Mouse (Mus musculus): ENCODE measurements around the gene Mepe. TPM values are rescaled to one million over a fixed set of nuclear protein-coding genes. Genes with fewer than 3 reads are reported as not detected.

Mepe gene
- total and polyA plus RNA-seq, 2 experiments from 2014 or later: not detected

- no peak overlapping the region for H3K27ac ChIP-seq (ENCODE audit: low read depth, low read length)
- WGBS: 77% methylated on average over 6 of the region's 6 CpGs
- DNase-seq (ENCODE audit: low spot score) (no peak), ATAC-seq (ENCODE audit: low FRiP score) (peak; percentile 34; the same call in 1 of the 2 replicates)
- H3K4me1 ChIP-seq (ENCODE audit: insufficient read depth, low read length): no peaks in the 10 kb centered on the region
- no peaks in the 10 kb centered on the region for H3K27me3 ChIP-seq (ENCODE audit: insufficient read depth, low read length)
- no peaks in the 10 kb centered on the region for H3K36me3 ChIP-seq (ENCODE audit: insufficient read depth, low read length)
- no peaks in the 10 kb centered on the region for H3K9me3 ChIP-seq (ENCODE audit: low read length)
- H3K9ac ChIP-seq (replicated peaks; ENCODE audit: low read length, poor library complexity, severe bottlenecking): no peak overlapping the region
- H3K4me2 ChIP-seq (ENCODE audit: low read depth, low read length, poor library complexity, severe bottlenecking): no peak overlapping the region
- TF ChIP-seq CTCF (IDR thresholded peaks at IDR 0.05): no peak
- H3K4me3 ChIP-seq (ENCODE audit: low read depth, low read length): no peak overlapping the region
Measured at GRCm38 (mm10) chr5:104333643-104334042, 8.5 kb downstream of the Mepe start.

GRCm38 (mm10) chr5:104334516-104334915, 9.4 kb downstream of the Mepe start:
- H3K27ac ChIP-seq (ENCODE audit: low read depth, low read length): no peak overlapping the region
- WGBS: 87% methylated on average over 14 of the region's 14 CpGs
- H3K27me3 ChIP-seq (ENCODE audit: insufficient read depth, low read length): no peaks in the 10 kb centered on the region
- no peak overlapping the region for H3K9ac ChIP-seq (replicated peaks; ENCODE audit: low read length, poor library complexity, severe bottlenecking)
- no peaks in the 10 kb centered on the region for H3K36me3 ChIP-seq (ENCODE audit: insufficient read depth, low read length)
- H3K9me3 ChIP-seq (ENCODE audit: low read length): no peaks in the 10 kb centered on the region
- H3K4me3 ChIP-seq (ENCODE audit: low read depth, low read length): no peak overlapping the region
- no peak for ATAC-seq (ENCODE audit: low FRiP score)
- no peak for TF ChIP-seq CTCF (IDR thresholded peaks at IDR 0.05)
- no peak for DNase-seq (ENCODE audit: low spot score)
- H3K4me2 ChIP-seq (ENCODE audit: low read depth, low read length, poor library complexity, severe bottlenecking): no peak overlapping the region
- no peaks in the 10 kb centered on the region for H3K4me1 ChIP-seq (ENCODE audit: insufficient read depth, low read length)

GRCm38 (mm10) chr5:104335962-104336361, 10.8 kb downstream of the Mepe start:
- no peaks in the 10 kb centered on the region for H3K4me1 ChIP-seq (ENCODE audit: insufficient read depth, low read length)
- no peak overlapping the region for H3K4me2 ChIP-seq (ENCODE audit: low read depth, low read length, poor library complexity, severe bottlenecking)
- H3K27me3 ChIP-seq (ENCODE audit: insufficient read depth, low read length): no peaks in the 10 kb centered on the region
- H3K36me3 ChIP-seq (ENCODE audit: insufficient read depth, low read length): no peaks in the 10 kb centered on the region
- H3K27ac ChIP-seq (ENCODE audit: low read depth, low read length): no peak overlapping the region
- DNase-seq (ENCODE audit: low spot score) (no peak), ATAC-seq (ENCODE audit: low FRiP score) (no peak)
- WGBS: 94% methylated on average over 5 of the region's 5 CpGs
- H3K9me3 ChIP-seq (ENCODE audit: low read length): no peaks in the 10 kb centered on the region
- TF ChIP-seq CTCF (IDR thresholded peaks at IDR 0.05): no peak
- H3K9ac ChIP-seq (replicated peaks; ENCODE audit: low read length, poor library complexity, severe bottlenecking): no peak overlapping the region
- H3K4me3 ChIP-seq (ENCODE audit: low read depth, low read length): no peak overlapping the region

- no peaks in the 10 kb centered on the region for H3K27me3 ChIP-seq (ENCODE audit: insufficient read depth, low read length)
- H3K9me3 ChIP-seq (ENCODE audit: low read length): no peaks in the 10 kb centered on the region
- H3K27ac ChIP-seq (ENCODE audit: low read depth, low read length): no peak overlapping the region
- H3K4me3 ChIP-seq (ENCODE audit: low read depth, low read length): no peak overlapping the region
- no peaks in the 10 kb centered on the region for H3K36me3 ChIP-seq (ENCODE audit: insufficient read depth, low read length)
- no peaks in the 10 kb centered on the region for H3K4me1 ChIP-seq (ENCODE audit: insufficient read depth, low read length)
- DNase-seq (ENCODE audit: low spot score): no peak
- WGBS: 79% methylated on average over 4 of the region's 4 CpGs
- no peak overlapping the region for H3K9ac ChIP-seq (replicated peaks; ENCODE audit: low read length, poor library complexity, severe bottlenecking)
- TF ChIP-seq CTCF (IDR thresholded peaks at IDR 0.05): no peak
- H3K4me2 ChIP-seq (ENCODE audit: low read depth, low read length, poor library complexity, severe bottlenecking): no peak overlapping the region
- no peak for ATAC-seq (ENCODE audit: low FRiP score)
Measured at GRCm38 (mm10) chr5:104337491-104337890, 12.4 kb downstream of the Mepe start.

- H3K4me1 ChIP-seq (ENCODE audit: insufficient read depth, low read length): no peaks in the 10 kb centered on the region
- DNase-seq (ENCODE audit: low spot score) (no peak), ATAC-seq (ENCODE audit: low FRiP score) (no peak)
- no peak overlapping the region for H3K4me2 ChIP-seq (ENCODE audit: low read depth, low read length, poor library complexity, severe bottlenecking)
- no peak overlapping the region for H3K4me3 ChIP-seq (ENCODE audit: low read depth, low read length)
- WGBS: 77% methylated on average over 5 of the region's 5 CpGs
- no peaks in the 10 kb centered on the region for H3K36me3 ChIP-seq (ENCODE audit: insufficient read depth, low read length)
- H3K27me3 ChIP-seq (ENCODE audit: insufficient read depth, low read length): no peaks in the 10 kb centered on the region
- no peak overlapping the region for H3K27ac ChIP-seq (ENCODE audit: low read depth, low read length)
- no peak for TF ChIP-seq CTCF (IDR thresholded peaks at IDR 0.05)
- H3K9me3 ChIP-seq (ENCODE audit: low read length): no peaks in the 10 kb centered on the region
- no peak overlapping the region for H3K9ac ChIP-seq (replicated peaks; ENCODE audit: low read length, poor library complexity, severe bottlenecking)
Measured at GRCm38 (mm10) chr5:104339009-104339408, 13.9 kb downstream of the Mepe start.

GRCm38 (mm10) chr5:104339706-104340512, 14.8 kb downstream of the Mepe start:
- DNase-seq (ENCODE audit: low spot score): peak; percentile 84
- WGBS: 23% methylated on average over 14 of the region's 14 CpGs
- Histone ChIP-seq H3K27ac (ENCODE audit: low read depth, low read length) (no peak overlapping the region), H3K4me3 (ENCODE audit: low read depth, low read length) (no peak overlapping the region), H3K9ac (replicated peaks; ENCODE audit: low read length, poor library complexity, severe bottlenecking) (no peak overlapping the region), H3K36me3 (ENCODE audit: insufficient read depth, low read length) (no peaks in the 10 kb centered on the region), H3K4me2 (ENCODE audit: low read depth, low read length, poor library complexity, severe bottlenecking) (peak overlapping the region; percentile 33; the same call in 1 of the 2 replicates), H3K4me1 (ENCODE audit: insufficient read depth, low read length) (no peaks in the 10 kb centered on the region), H3K27me3 (ENCODE audit: insufficient read depth, low read length) (no peaks in the 10 kb centered on the region), H3K9me3 (ENCODE audit: low read length) (no peaks in the 10 kb centered on the region)
- peak; percentile 70; the same call in 1 of the 2 replicates for ATAC-seq (ENCODE audit: low FRiP score)
- TF ChIP-seq CTCF (IDR thresholded peaks at IDR 0.05): peak; percentile 91
